Mouse (Mus musculus) brain, embryonic 18.5 days (tissue): ENCODE data around the gene Insig2.

Experiments used
- DNase-seq: peaks from one replicate; pipeline ENCODE4 v3.0.0-alpha.2; 2012; ENCODE audit warnings: low read depth, low spot score

Gene Insig2

GRCm38 (mm10) chr1:121326591-121327343 is 5.6 kb downstream of the Insig2 start:
- DNase-seq, result no peak

DNA sequence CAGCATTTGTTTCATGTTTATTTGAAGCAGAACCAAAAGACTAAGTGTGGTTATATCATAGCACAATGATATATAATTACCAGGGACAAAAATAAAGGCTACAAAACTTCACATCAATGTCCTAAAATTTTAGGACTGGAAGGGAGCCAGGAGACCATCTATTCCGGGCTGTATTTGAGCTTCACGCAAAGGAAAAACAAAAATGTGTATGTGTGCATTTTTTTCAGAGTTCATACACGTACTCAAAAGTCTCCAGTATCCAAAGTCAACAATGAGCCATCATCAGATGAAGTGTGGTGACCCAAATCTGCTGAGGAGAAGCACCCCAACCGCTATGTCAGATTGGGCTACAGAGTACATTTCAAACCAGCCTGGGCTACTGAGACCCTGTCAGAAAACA is 8.9 kb downstream of the Insig2 start:
- DNase-seq, result no peak

- DNase-seq, result peak; percentile 61
These were observed 17.5 kb downstream of the Insig2 start for GRCm38 (mm10) chr1:121314766-121315428.

DNA sequence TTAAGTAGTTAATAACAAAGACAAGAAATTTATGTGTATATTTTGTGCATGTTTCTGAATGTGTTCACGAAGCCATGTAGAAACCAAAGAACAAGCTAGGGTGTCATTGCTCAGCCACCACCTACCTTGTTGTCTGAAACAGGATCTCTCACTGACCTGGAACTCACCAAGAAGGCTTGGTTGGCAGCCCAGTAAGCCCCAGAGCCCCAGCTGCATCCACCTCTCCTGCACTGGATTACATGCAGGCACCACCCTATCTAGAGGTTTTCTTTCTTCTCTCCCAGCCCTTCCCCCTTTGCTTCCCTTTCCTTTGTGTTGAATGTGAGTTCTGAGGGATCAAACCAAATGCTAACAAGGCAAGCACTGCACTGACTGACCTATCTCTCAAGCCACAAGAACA is 19.2 kb downstream of the Insig2 start:
- DNase-seq, result no peak

GRCm38 (mm10) chr1:121312326-121312725 is 20.1 kb downstream of the Insig2 start:
- no peak for DNase-seq

- DNase-seq, result no peak
These were observed 35.6 kb downstream of the Insig2 start for GRCm38 (mm10) chr1:121296717-121297255.

DNA sequence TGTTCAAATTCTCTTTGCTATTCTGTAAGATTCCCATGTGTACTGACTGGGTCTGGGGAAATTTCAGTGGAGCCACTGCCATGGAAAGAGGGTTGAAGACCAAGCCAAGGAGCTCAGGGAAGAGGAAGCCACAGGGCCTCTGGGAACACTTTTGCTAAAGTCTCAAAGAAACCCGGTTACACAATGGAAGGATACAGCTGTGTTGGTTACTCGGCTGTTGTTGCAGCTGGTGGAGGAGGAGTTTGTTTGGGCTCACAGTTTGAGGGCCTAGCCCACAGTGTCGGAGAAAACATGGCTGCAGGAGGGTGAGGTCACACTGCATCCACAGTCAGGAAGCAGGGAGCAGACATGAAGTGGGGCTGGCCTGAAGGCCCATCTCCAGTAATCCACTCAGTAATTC is 38.8 kb downstream of the Insig2 start:
- DNase-seq, result no peak

DNA sequence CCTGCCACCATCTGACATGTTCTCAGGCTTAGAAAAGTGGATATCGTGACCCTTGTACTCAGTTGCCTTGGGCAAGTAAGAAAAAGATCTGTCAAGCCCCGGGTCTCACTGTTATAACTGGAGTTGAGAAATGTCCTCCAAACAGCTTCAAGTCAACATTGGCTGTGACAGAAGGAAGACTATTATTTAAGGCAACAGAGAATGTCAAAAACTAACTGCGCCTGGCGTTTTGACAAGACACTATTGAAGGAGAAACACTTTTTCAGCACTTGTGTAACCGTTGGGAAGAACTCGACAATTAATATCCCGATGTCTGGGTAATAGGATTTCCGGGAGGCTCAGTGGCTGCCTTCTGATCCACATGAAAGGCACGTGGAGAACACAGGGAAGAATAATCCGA is 41.5 kb downstream of the Insig2 start:
- no peak for DNase-seq

GRCm38 (mm10) chr1:121290340-121290739 is 42.0 kb downstream of the Insig2 start:
- DNase-seq, result no peak

GRCm38 (mm10) chr1:121284197-121284596 is 48.2 kb downstream of the Insig2 start:
- DNase-seq, result no peak

- no peak for DNase-seq
These were observed 51.9 kb downstream of the Insig2 start for GRCm38 (mm10) chr1:121280501-121280900.

DNA sequence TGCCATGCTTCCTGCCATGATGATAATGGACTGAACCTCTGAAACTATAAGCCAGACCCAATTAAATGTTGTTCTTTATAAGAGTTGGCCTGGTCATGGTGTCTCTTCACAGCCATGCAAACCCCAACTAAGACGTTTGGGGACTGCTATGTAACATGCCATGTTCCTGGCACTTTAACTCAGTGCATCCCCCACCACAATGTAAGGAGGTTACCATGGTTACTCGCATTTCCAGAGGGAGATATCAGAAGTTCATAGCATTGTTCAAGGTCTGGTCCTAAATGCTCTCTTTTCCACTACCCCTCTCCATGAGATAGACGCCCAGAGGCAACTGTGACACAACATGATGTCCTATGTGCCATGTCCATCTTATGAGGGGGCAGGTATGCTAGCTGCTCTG is 54.0 kb downstream of the Insig2 start:
- DNase-seq, result peak; percentile 14

DNA sequence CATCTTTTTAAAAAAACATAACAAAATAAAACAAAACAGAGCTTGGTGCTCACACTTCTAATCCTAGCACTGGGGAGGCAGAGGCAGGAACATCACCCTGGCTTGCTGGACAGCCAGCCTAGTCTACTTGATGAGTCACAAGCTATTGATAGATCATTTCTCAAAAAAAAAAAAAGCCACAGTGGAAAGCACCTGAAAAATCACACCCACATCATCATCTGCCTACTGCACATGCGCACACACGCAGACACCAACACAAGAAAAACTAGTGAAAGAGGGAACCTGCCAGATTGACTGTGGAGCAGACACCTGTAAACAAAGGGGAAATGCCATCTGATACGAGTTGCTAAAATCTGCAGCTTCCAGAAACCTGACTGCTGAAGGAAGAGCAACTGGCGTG is 54.9 kb downstream of the Insig2 start:
- no peak for DNase-seq

DNA sequence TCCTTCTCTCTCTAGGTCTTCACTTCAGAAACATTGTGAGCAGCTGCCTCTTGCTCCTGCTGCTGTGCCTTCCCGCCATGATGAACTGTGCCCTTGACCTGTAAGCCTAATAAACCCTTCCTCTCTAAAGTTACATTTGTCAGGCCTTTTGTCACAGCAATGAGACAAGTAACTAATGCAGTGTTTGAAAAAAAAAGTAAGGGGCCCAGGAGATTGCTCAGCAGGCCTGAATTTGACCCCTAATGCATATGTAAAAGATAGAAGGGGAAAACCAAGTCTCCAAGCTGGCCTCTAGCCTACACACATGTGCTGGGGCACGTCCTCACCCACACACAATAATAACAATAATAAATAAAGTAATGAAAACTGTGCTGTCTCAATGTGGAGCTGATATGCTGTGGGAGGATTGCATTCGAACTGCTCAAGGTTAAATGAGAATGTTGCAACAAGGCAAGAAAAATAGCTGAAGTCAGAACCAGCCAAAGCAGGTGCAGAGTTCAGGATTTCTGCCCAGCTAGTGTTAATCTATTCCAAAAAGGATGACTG is 56.4 kb downstream of the Insig2 start:
- no peak for DNase-seq

- no peak for DNase-seq
These were observed 72.1 kb downstream of the Insig2 start for GRCm38 (mm10) chr1:121260171-121260741.
